Mouse (Mus musculus): ENCODE measurements around the gene Gm15319. TPM values are rescaled to one million over a fixed set of nuclear protein-coding genes. Genes with fewer than 3 reads are reported as not detected.
"Not testable (repeated sequence)": the region's sequence is repeated elsewhere in the genome, so short reads cannot be mapped to it uniquely, and the experiment has no call there.

The Gm15319 gene
- not detected in 2 replicates for polyA plus RNA-seq (2015; fragmentation: Nextera tagmentation; extraction: Ambion mirVana)

- H3K27me3 ChIP-seq (replicated peaks); ATAC-seq (ENCODE audit: extremely low read depth, insufficient number of reproducible peaks, low FRiP score, low TSS enrichment); H3K4me1 ChIP-seq; H3K9me3 ChIP-seq; H3K4me3 ChIP-seq; H3K27ac ChIP-seq (replicated peaks); H3K9ac ChIP-seq; H3K36me3 ChIP-seq; H3K4me2 ChIP-seq: not testable (repeated sequence)
- WGBS, result no CpG with 5 or more reads among the region's 2 CpGs
These were observed at the start of gene Gm15319 for GRCm38 (mm10) chr8:20363110-20363509. Gm15319 (minus strand) TSS chr8:20363210.

- ATAC-seq (ENCODE audit: extremely low read depth, insufficient number of reproducible peaks, low FRiP score, low TSS enrichment); H3K36me3 ChIP-seq: not testable (repeated sequence)
- WGBS, result 40% methylated on average over 1 of the region's 3 CpGs
These were observed 47.3 kb upstream of the Gm15319 start for GRCm38 (mm10) chr8:20410355-20410754.

GRCm38 (mm10) chr8:20408441-20409030 is 45.5 kb upstream of the Gm15319 start:
- H3K4me2 ChIP-seq; H3K4me1 ChIP-seq; H3K36me3 ChIP-seq; H3K27me3 ChIP-seq (replicated peaks); H3K27ac ChIP-seq (replicated peaks); ATAC-seq (ENCODE audit: extremely low read depth, insufficient number of reproducible peaks, low FRiP score, low TSS enrichment); H3K9ac ChIP-seq; H3K4me3 ChIP-seq; H3K9me3 ChIP-seq: not testable (repeated sequence)
- WGBS, result 88% methylated on average over 8 of the region's 8 CpGs

More at GRCm38 (mm10) chr8:20410355-20410754, 47.3 kb upstream of the Gm15319 start:
- H3K4me3 ChIP-seq; H3K4me2 ChIP-seq; H3K9me3 ChIP-seq; H3K9ac ChIP-seq; H3K27ac ChIP-seq (replicated peaks); H3K4me1 ChIP-seq; H3K27me3 ChIP-seq (replicated peaks): not testable (repeated sequence)

GRCm38 (mm10) chr8:20389363-20389739 is 26.3 kb upstream of the Gm15319 start:
- not testable (repeated sequence) for H3K4me2 ChIP-seq; H3K9ac ChIP-seq; H3K4me3 ChIP-seq; ATAC-seq (ENCODE audit: extremely low read depth, insufficient number of reproducible peaks, low FRiP score, low TSS enrichment); H3K27ac ChIP-seq (replicated peaks); H3K27me3 ChIP-seq (replicated peaks); H3K36me3 ChIP-seq; H3K9me3 ChIP-seq; H3K4me1 ChIP-seq
- WGBS, result 28% methylated on average over 6 of the region's 7 CpGs

GRCm38 (mm10) chr8:20388706-20389362 is 25.8 kb upstream of the Gm15319 start:
- H3K9me3 ChIP-seq; ATAC-seq (ENCODE audit: extremely low read depth, insufficient number of reproducible peaks, low FRiP score, low TSS enrichment); H3K4me1 ChIP-seq; H3K4me2 ChIP-seq; H3K27ac ChIP-seq (replicated peaks); H3K36me3 ChIP-seq; H3K9ac ChIP-seq; H3K27me3 ChIP-seq (replicated peaks); H3K4me3 ChIP-seq: not testable (repeated sequence)
- WGBS, result 39% methylated on average over 3 of the region's 7 CpGs

- H3K4me2 ChIP-seq; ATAC-seq (ENCODE audit: extremely low read depth, insufficient number of reproducible peaks, low FRiP score, low TSS enrichment); H3K4me3 ChIP-seq: not testable (repeated sequence)
These were observed 24.2 kb upstream of the Gm15319 start for GRCm38 (mm10) chr8:20387121-20387794.

GRCm38 (mm10) chr8:20384990-20385389 is 22.0 kb upstream of the Gm15319 start:
- not testable (repeated sequence) for H3K4me2 ChIP-seq, H3K36me3 ChIP-seq
- WGBS, result 36% methylated on average over 1 of the region's 2 CpGs

More at GRCm38 (mm10) chr8:20387121-20387794, 24.2 kb upstream of the Gm15319 start:
- H3K27me3 ChIP-seq (replicated peaks); H3K9ac ChIP-seq; H3K4me1 ChIP-seq; H3K36me3 ChIP-seq; H3K9me3 ChIP-seq; H3K27ac ChIP-seq (replicated peaks): not testable (repeated sequence)
- 79% methylated on average over 2 of the region's 8 CpGs for WGBS

GRCm38 (mm10) chr8:20384131-20384530 is 21.1 kb upstream of the Gm15319 start:
- not testable (repeated sequence) for H3K4me3 ChIP-seq; H3K27me3 ChIP-seq (replicated peaks); H3K4me1 ChIP-seq; ATAC-seq (ENCODE audit: extremely low read depth, insufficient number of reproducible peaks, low FRiP score, low TSS enrichment); H3K4me2 ChIP-seq; H3K9me3 ChIP-seq; H3K27ac ChIP-seq (replicated peaks); H3K36me3 ChIP-seq; H3K9ac ChIP-seq
- 87% methylated on average over 9 of the region's 9 CpGs for WGBS

More at GRCm38 (mm10) chr8:20384990-20385389, 22.0 kb upstream of the Gm15319 start:
- H3K27ac ChIP-seq (replicated peaks); H3K4me1 ChIP-seq; H3K27me3 ChIP-seq (replicated peaks); H3K9me3 ChIP-seq; H3K4me3 ChIP-seq; H3K9ac ChIP-seq; ATAC-seq (ENCODE audit: extremely low read depth, insufficient number of reproducible peaks, low FRiP score, low TSS enrichment): not testable (repeated sequence)

GRCm38 (mm10) chr8:20382146-20382545 is 19.1 kb upstream of the Gm15319 start:
- H3K4me1 ChIP-seq; H3K27ac ChIP-seq (replicated peaks); H3K27me3 ChIP-seq (replicated peaks); H3K9ac ChIP-seq; H3K9me3 ChIP-seq; H3K4me2 ChIP-seq; ATAC-seq (ENCODE audit: extremely low read depth, insufficient number of reproducible peaks, low FRiP score, low TSS enrichment); H3K36me3 ChIP-seq; H3K4me3 ChIP-seq: not testable (repeated sequence)
- WGBS, result 65% methylated on average over 2 of the region's 2 CpGs

- not testable (repeated sequence) for H3K4me1 ChIP-seq; H3K9me3 ChIP-seq; H3K27me3 ChIP-seq (replicated peaks); H3K36me3 ChIP-seq; H3K9ac ChIP-seq; ATAC-seq (ENCODE audit: extremely low read depth, insufficient number of reproducible peaks, low FRiP score, low TSS enrichment); H3K27ac ChIP-seq (replicated peaks); H3K4me2 ChIP-seq; H3K4me3 ChIP-seq
- WGBS, result 69% methylated on average over 2 of the region's 3 CpGs
These were observed 18.6 kb upstream of the Gm15319 start for GRCm38 (mm10) chr8:20381637-20382036.

GRCm38 (mm10) chr8:20381239-20381620 is 18.2 kb upstream of the Gm15319 start:
- not testable (repeated sequence) for H3K27me3 ChIP-seq (replicated peaks); H3K4me1 ChIP-seq; H3K9ac ChIP-seq; H3K9me3 ChIP-seq; H3K27ac ChIP-seq (replicated peaks); H3K4me2 ChIP-seq; H3K4me3 ChIP-seq; H3K36me3 ChIP-seq; ATAC-seq (ENCODE audit: extremely low read depth, insufficient number of reproducible peaks, low FRiP score, low TSS enrichment)
- 67% methylated on average over 1 of the region's 5 CpGs for WGBS
